Mouse (Mus musculus) adrenal gland, postnatal 4 days (tissue): ENCODE results near the gene B3galt2. TPM values are rescaled to one million over a fixed set of nuclear protein-coding genes. Genes with fewer than 3 reads are reported as not detected.

Source experiments
- DNase-seq, 2 experiments: peaks; one replicate each; pipeline ENCODE4 v3.0.0; 2021 to 2022; ENCODE audit warnings: low spot score in 2 of 2, mixed read lengths in 2 of 2
- total RNA-seq, 2 experiments: library from RNA; stranded (reverse); gene quantifications; 2 replicates each; pipeline ENCODE4 v1.2.3; 2021

Gene B3galt2
- total RNA-seq, 2 experiments from 2014 or later, result 3.8 to 4.7 TPM

- peak; percentile 24 to 28 for DNase-seq
These were observed 61.8 kb downstream of the B3galt2 start for GRCm38 (mm10) chr1:143702141-143702740.

- peak; percentile 79 to 87 for DNase-seq
These were observed 62.3 kb downstream of the B3galt2 start, which contains the start of gene Cdc73 for GRCm38 (mm10) chr1:143702741-143703262. Gene Cdc73, minus strand, starts transcription at chr1:143702893.

Other genes with a start within 250 kb of the B3galt2 start
- 10 to 100 TPM; 85.2 to 91.6 TPM for gene Cdc73, start 62.2 kb downstream of the B3galt2 start, total RNA-seq
- 10 to 100 TPM; 62.0 to 64.3 TPM for gene Glrx2, start 75.7 kb downstream of the B3galt2 start, total RNA-seq
- gene Trove2, start 136.4 kb downstream of the B3galt2 start, total RNA-seq, result 10 to 100 TPM; 12.6 to 14.3 TPM
- 10 to 100 TPM; 25.6 to 27.9 TPM for gene Uchl5, start 136.6 kb downstream of the B3galt2 start, total RNA-seq